Mouse (Mus musculus): Measurements from ENCODE around the gene Hdac10. TPM values are rescaled to one million over a fixed set of nuclear protein-coding genes. Genes with fewer than 3 reads are reported as not detected.

Hdac10 gene
- polyA plus RNA-seq, 1 experiment from 2014 or later, result 10.7 TPM

- Histone ChIP-seq H3K36me3 (ENCODE audit: control insufficient read depth, insufficient read depth, low read length) (no peaks in the 10 kb centered on the region; the same call in 1 of the 2 replicates), H3K4me1 (replicated peaks; ENCODE audit: control insufficient read depth, insufficient read depth) (peaks cover 11% of the 10 kb centered on the region; the same call in 1 of the 2 replicates), H3K9ac (ENCODE audit: low read length) (no peak overlapping the region), H3K9me3 (ENCODE audit: control insufficient read depth, low read length) (no peaks in the 10 kb centered on the region), H3K4me2 (replicated peaks; ENCODE audit: low read depth) (no peak overlapping the region), H3K27me3 (ENCODE audit: control insufficient read depth, insufficient read depth, low read length) (no peaks in the 10 kb centered on the region), H3K4me3 (ENCODE audit: low read depth, low read length) (no peak overlapping the region), H3K27ac (replicated peaks) (no peak overlapping the region)
- ATAC-seq (ENCODE audit: low FRiP score, low TSS enrichment), result no peak
- 94% methylated on average over 9 of the region's 9 CpGs for WGBS
- TF ChIP-seq CTCF (IDR thresholded peaks at IDR 0.05; ENCODE audit: low read depth) (no peak), EP300 (optimal IDR thresholded peaks at IDR 0.05) (no peak)
- no peak for DNase-seq (ENCODE audit: low spot score)
Measured at GRCm38 (mm10) chr15:89125351-89125750, 3.1 kb downstream of the Hdac10 start.

GRCm38 (mm10) chr15:89124312-89124711 is 4.2 kb downstream of the Hdac10 start:
- ATAC-seq (ENCODE audit: low FRiP score, low TSS enrichment), result no peak

GRCm38 (mm10) chr15:89123595-89123994 is 4.9 kb downstream of the Hdac10 start:
- Histone ChIP-seq H3K27ac (replicated peaks) (peak overlapping the region; percentile 71), H3K4me1 (replicated peaks; ENCODE audit: control insufficient read depth, insufficient read depth) (peaks cover 9% of the 10 kb centered on the region; the same call in 1 of the 2 replicates), H3K27me3 (ENCODE audit: control insufficient read depth, insufficient read depth, low read length) (no peaks in the 10 kb centered on the region), H3K4me2 (replicated peaks; ENCODE audit: low read depth) (peak overlapping the region; percentile 94), H3K4me3 (ENCODE audit: low read depth, low read length) (peak overlapping the region; percentile 90), H3K9ac (ENCODE audit: low read length) (peak overlapping the region; percentile 84), H3K36me3 (ENCODE audit: control insufficient read depth, insufficient read depth, low read length) (no peaks in the 10 kb centered on the region; the same call in 1 of the 2 replicates), H3K9me3 (ENCODE audit: control insufficient read depth, low read length) (no peaks in the 10 kb centered on the region)
- WGBS, result 31% methylated on average over 11 of the region's 11 CpGs
- DNase-seq (ENCODE audit: low spot score), result peak; percentile 52
- TF ChIP-seq CTCF (IDR thresholded peaks at IDR 0.05; ENCODE audit: low read depth), result peak; percentile 57
- TF ChIP-seq EP300 (optimal IDR thresholded peaks at IDR 0.05), result no peak
- no peak for ATAC-seq (ENCODE audit: low FRiP score, low TSS enrichment)

More at GRCm38 (mm10) chr15:89124312-89124711, 4.2 kb downstream of the Hdac10 start:
- TF ChIP-seq CTCF (IDR thresholded peaks at IDR 0.05; ENCODE audit: low read depth), result no peak
- TF ChIP-seq EP300 (optimal IDR thresholded peaks at IDR 0.05), result no peak
- Histone ChIP-seq H3K36me3 (ENCODE audit: control insufficient read depth, insufficient read depth, low read length) (no peaks in the 10 kb centered on the region; the same call in 1 of the 2 replicates), H3K4me2 (replicated peaks; ENCODE audit: low read depth) (no peak overlapping the region), H3K27me3 (ENCODE audit: control insufficient read depth, insufficient read depth, low read length) (no peaks in the 10 kb centered on the region), H3K27ac (replicated peaks) (no peak overlapping the region), H3K9me3 (ENCODE audit: control insufficient read depth, low read length) (no peaks in the 10 kb centered on the region), H3K4me3 (ENCODE audit: low read depth, low read length) (no peak overlapping the region), H3K9ac (ENCODE audit: low read length) (no peak overlapping the region), H3K4me1 (replicated peaks; ENCODE audit: control insufficient read depth, insufficient read depth) (peaks cover 11% of the 10 kb centered on the region; the same call in 1 of the 2 replicates)
- DNase-seq (ENCODE audit: low spot score), result no peak
- 92% methylated on average over 3 of the region's 3 CpGs for WGBS

DNA sequence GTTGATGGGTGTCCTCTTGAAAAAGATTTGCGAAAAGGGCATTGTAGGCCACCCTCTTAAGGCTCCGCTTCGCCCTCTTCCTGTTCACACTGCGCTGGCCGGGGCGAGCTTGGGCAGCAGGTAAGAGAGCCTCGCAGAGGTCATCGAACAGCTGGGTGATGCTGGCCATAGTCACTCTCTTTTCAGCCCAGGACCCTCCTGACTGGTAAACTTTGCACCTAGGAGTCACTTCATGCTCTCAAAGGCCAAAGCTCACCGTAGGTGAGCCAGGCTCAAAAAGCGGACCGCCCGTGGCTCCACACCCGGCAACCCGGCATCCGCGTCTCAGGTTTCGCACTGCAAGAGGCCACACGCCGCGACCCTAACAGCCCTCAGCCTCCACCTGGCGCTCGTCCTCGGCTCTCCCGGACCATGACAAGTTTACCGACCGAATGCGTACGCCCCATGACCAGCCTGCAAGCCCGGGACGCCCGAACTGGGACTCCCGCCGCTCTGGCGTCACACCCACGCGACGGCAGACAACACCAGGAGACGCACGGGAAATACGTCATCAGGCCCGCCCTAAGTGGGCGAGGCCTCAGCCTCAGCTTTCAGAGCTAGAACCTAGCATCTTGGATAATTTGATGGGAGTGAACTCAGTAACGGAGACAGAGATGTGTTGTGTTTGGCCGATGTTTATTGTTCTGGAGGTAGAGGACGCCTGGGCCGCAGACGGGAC is 5.7 kb downstream of the Hdac10 start, which contains the start of gene Tubgcp6:
Tubgcp6 (minus strand) TSS at position 464 of the 718 bp plus-strand sequence.
- TF ChIP-seq EP300 (optimal IDR thresholded peaks at IDR 0.05) (no peak), CTCF (IDR thresholded peaks at IDR 0.05; ENCODE audit: low read depth) (no peak)
- 0% methylated on average over 47 of the region's 47 CpGs for WGBS
- H3K9ac ChIP-seq (ENCODE audit: low read length), result peak within 1 kb of the TSS; percentile 84
- peak within 1 kb of the TSS; percentile 71 for H3K27ac ChIP-seq (replicated peaks)
- H3K4me1 ChIP-seq (replicated peaks; ENCODE audit: control insufficient read depth, insufficient read depth), result peaks cover 8% of the 10 kb centered on the region; the same call in 1 of the 2 replicates
- no peaks in the 10 kb centered on the region for H3K9me3 ChIP-seq (ENCODE audit: control insufficient read depth, low read length)
- peak; percentile 87 for ATAC-seq (ENCODE audit: low FRiP score, low TSS enrichment)
- DNase-seq (ENCODE audit: low spot score), result peak; percentile 96
- no peaks in the 10 kb centered on the region for H3K27me3 ChIP-seq (ENCODE audit: control insufficient read depth, insufficient read depth, low read length)
- H3K4me3 ChIP-seq (ENCODE audit: low read depth, low read length), result peak within 1 kb of the TSS; percentile 90
- H3K4me2 ChIP-seq (replicated peaks; ENCODE audit: low read depth), result peak within 1 kb of the TSS; percentile 94
- no peaks in the 10 kb centered on the region; the same call in 1 of the 2 replicates for H3K36me3 ChIP-seq (ENCODE audit: control insufficient read depth, insufficient read depth, low read length)

DNA sequence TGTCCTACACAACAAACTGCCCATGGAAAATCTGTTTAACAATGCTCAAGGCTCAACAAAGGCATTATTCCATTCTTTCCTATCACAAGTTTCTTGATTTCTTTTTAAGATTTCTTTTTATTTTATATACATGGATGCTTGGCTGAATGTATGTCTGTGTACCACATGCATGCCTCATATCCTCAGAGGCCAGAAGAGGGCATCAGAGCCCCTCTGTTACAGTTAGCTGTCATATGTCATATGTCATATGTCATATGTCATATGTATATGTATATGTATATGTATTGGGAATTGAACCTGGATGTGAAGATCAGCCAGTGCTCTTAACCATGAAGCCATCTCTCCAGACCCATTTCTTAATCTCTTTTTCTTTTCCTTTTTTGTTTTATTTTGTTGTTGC is 10.5 kb downstream of the Hdac10 start:
- Histone ChIP-seq H3K4me3 (ENCODE audit: low read depth, low read length) (no peak overlapping the region), H3K27ac (replicated peaks) (no peak overlapping the region), H3K9me3 (ENCODE audit: control insufficient read depth, low read length) (no peaks in the 10 kb centered on the region), H3K9ac (ENCODE audit: low read length) (no peak overlapping the region), H3K4me2 (replicated peaks; ENCODE audit: low read depth) (no peak overlapping the region), H3K27me3 (ENCODE audit: control insufficient read depth, insufficient read depth, low read length) (no peaks in the 10 kb centered on the region), H3K36me3 (ENCODE audit: control insufficient read depth, insufficient read depth, low read length) (peaks cover 5% of the 10 kb centered on the region; the same call in 1 of the 2 replicates), H3K4me1 (replicated peaks; ENCODE audit: control insufficient read depth, insufficient read depth) (0 out of 2 replicates have a peak, but pooled peaks cover 2% of the 10 kb centered on the region)
- ATAC-seq (ENCODE audit: low FRiP score, low TSS enrichment), result no peak
- TF ChIP-seq EP300 (optimal IDR thresholded peaks at IDR 0.05) (no peak), CTCF (IDR thresholded peaks at IDR 0.05; ENCODE audit: low read depth) (peak; percentile 62)
- no peak for DNase-seq (ENCODE audit: low spot score)

DNA sequence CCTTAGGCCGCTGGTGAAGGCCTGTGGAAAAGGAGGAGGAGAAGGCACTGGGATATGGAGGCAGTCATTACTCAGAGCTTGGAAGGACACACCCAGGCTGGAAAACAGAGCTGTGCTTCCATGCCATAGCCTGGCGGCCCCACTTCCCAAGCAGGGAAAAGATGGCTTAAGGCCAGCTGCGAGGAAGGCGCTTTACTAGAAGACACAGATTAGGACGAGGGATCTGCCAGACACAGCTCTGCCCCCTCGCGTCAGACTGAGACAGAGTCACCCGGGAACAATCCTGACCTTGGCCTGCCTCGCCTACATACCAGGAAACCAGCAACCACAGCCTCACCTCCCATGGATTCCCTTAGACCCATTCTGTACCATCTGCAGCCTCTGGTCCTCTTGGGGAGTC is 18.4 kb downstream of the Hdac10 start:
- Histone ChIP-seq H3K9ac (ENCODE audit: low read length) (no peak overlapping the region), H3K27ac (replicated peaks) (no peak overlapping the region), H3K4me1 (replicated peaks; ENCODE audit: control insufficient read depth, insufficient read depth) (no peaks in the 10 kb centered on the region), H3K4me3 (ENCODE audit: low read depth, low read length) (no peak overlapping the region), H3K9me3 (ENCODE audit: control insufficient read depth, low read length) (no peaks in the 10 kb centered on the region), H3K27me3 (ENCODE audit: control insufficient read depth, insufficient read depth, low read length) (no peaks in the 10 kb centered on the region), H3K4me2 (replicated peaks; ENCODE audit: low read depth) (no peak overlapping the region), H3K36me3 (ENCODE audit: control insufficient read depth, insufficient read depth, low read length) (peaks cover 23% of the 10 kb centered on the region)
- 0 out of 2 replicates have a peak, but pooled peaks have one; percentile 39 for ATAC-seq (ENCODE audit: low FRiP score, low TSS enrichment)
- TF ChIP-seq CTCF (IDR thresholded peaks at IDR 0.05; ENCODE audit: low read depth), result peak; percentile 39
- no peak for TF ChIP-seq EP300 (optimal IDR thresholded peaks at IDR 0.05)
- WGBS, result 77% methylated on average over 9 of the region's 9 CpGs
- peak; percentile 41 for DNase-seq (ENCODE audit: low spot score)

All from stomach, postnatal 0 days (tissue).